Mouse (Mus musculus): ENCODE data around the gene Cdh1. TPM values are rescaled to one million over a fixed set of nuclear protein-coding genes. Genes with fewer than 3 reads are reported as not detected.

Gene Cdh1
- total and polyA plus RNA-seq, 3 experiments, result 0.13 TPM; not detected in 2

DNA sequence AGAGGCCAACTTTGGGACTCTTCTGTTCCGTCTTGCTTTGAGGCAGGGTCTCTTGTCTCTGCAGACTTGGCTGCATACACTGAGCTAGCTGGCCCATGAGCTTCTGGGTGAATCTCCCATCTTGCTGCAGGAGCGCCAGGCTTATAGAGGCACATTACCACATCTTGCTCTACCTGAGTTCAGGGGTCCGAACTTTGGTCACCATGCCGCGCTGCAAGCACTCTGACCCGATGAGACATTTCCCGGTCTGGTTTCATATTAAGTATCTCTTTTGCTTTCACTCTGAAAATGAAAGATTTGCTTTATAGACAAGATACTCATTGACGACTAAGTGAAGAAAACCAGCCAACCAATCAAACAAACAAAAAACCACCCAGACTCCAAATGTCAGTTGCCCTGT, 45.3 kb downstream of the Cdh1 start:
- Histone ChIP-seq H3K27ac (ENCODE audit: insufficient read depth, low read depth) (no peak overlapping the region), H3K36me3 (replicated peaks in 1 of 2; ENCODE audit: control insufficient read depth in 1 of 2, insufficient read depth in 1 of 2, low read length in 1 of 2) (no peaks in the 10 kb centered on the region), H3K27me3 (replicated peaks) (no peaks in the 10 kb centered on the region), H3K9me3 (replicated peaks; ENCODE audit: low read length) (no peaks in the 10 kb centered on the region), H3K4me1 (ENCODE audit: control insufficient read depth in 1 of 2, insufficient read depth in 2 of 2) (peaks cover 0 to 22% of the 10 kb centered on the region in 2 experiments; a peak in 2 of 4 replicates), H3K9ac (ENCODE audit: insufficient read depth, low read depth) (no peak overlapping the region), H3K4me2 (ENCODE audit: insufficient read depth, low read depth, poor library complexity, severe bottlenecking) (no peak overlapping the region), H3K4me3 (replicated peaks in 1 of 3; ENCODE audit: low read depth in 2 of 3, low read length in 2 of 3, poor library complexity in 1 of 3) (no peak overlapping the region), H3K79me2 (replicated peaks; ENCODE audit: control insufficient read depth, extremely low read depth, insufficient read depth, poor library complexity, severe bottlenecking) (no peaks in the 10 kb centered on the region)
- dilution Hi-C loops (cut with MboI; ENCODE audit: extremely low pct_ligation_motif_present, extremely low pct_unique_long_range_greater_than_20kb, low sequenced_read_pairs) (no loop called here), in situ Hi-C loops (cut with MboI; ENCODE audit: low pct_ligation_motif_present, low pct_unique_long_range_greater_than_20kb, low sequenced_read_pairs) (no loop called here)
- DNase-seq (ENCODE audit: extremely low read depth), result no peak
- no peak for TF ChIP-seq SMC3 (IDR thresholded peaks at IDR 0.05; ENCODE audit: low read depth, low read length)
- no peak for TF ChIP-seq ELF1 (IDR thresholded peaks at IDR 0.05; ENCODE audit: low read depth, low read length)
- no peak for TF ChIP-seq USF2 (conservative IDR thresholded peaks at IDR 0.05; ENCODE audit: low read depth, low read length)
- no peak for TF ChIP-seq KAT2A (IDR thresholded peaks at IDR 0.05; ENCODE audit: insufficient replicate concordance, low read length)
- no peak for TF ChIP-seq ZNF384 (IDR thresholded peaks at IDR 0.05; ENCODE audit: low read depth, low read length)

GRCm38 (mm10) chr8:106651994-106652393, 48.8 kb downstream of the Cdh1 start:
- Histone ChIP-seq H3K27ac (ENCODE audit: insufficient read depth, low read depth) (no peak overlapping the region), H3K4me1 (ENCODE audit: control insufficient read depth in 1 of 2, insufficient read depth in 2 of 2) (peaks cover 0 to 13% of the 10 kb centered on the region in 2 experiments; a peak in 2 of 4 replicates), H3K4me3 (replicated peaks in 1 of 3; ENCODE audit: low read depth in 2 of 3, low read length in 2 of 3, poor library complexity in 1 of 3) (no peak overlapping the region), H3K79me2 (replicated peaks; ENCODE audit: control insufficient read depth, extremely low read depth, insufficient read depth, poor library complexity, severe bottlenecking) (no peaks in the 10 kb centered on the region), H3K9ac (ENCODE audit: insufficient read depth, low read depth) (no peak overlapping the region), H3K36me3 (replicated peaks in 1 of 2; ENCODE audit: control insufficient read depth in 1 of 2, insufficient read depth in 1 of 2, low read length in 1 of 2) (no peaks in the 10 kb centered on the region), H3K27me3 (replicated peaks) (no peaks in the 10 kb centered on the region), H3K4me2 (ENCODE audit: insufficient read depth, low read depth, poor library complexity, severe bottlenecking) (no peak overlapping the region), H3K9me3 (replicated peaks; ENCODE audit: low read length) (no peaks in the 10 kb centered on the region)
- no peak for DNase-seq (ENCODE audit: extremely low read depth)
- in situ Hi-C loops (cut with MboI; ENCODE audit: low pct_ligation_motif_present, low pct_unique_long_range_greater_than_20kb, low sequenced_read_pairs) (no loop called here), dilution Hi-C loops (cut with MboI; ENCODE audit: extremely low pct_ligation_motif_present, extremely low pct_unique_long_range_greater_than_20kb, low sequenced_read_pairs) (no loop called here)
- TF ChIP-seq KAT2A (IDR thresholded peaks at IDR 0.05; ENCODE audit: insufficient replicate concordance, low read length) (no peak), USF1 (IDR thresholded peaks at IDR 0.05; ENCODE audit: low read depth, low read length) (no peak), MYC (IDR thresholded peaks at IDR 0.05; ENCODE audit: low read depth, low read length) (no peak), CHD1 (IDR thresholded peaks at IDR 0.05; ENCODE audit: low read depth, low read length) (no peak), PAX5 (IDR thresholded peaks at IDR 0.05; ENCODE audit: low read length) (no peak), ZC3H11A (IDR thresholded peaks at IDR 0.05; ENCODE audit: low read depth, low read length) (no peak), MEF2A (IDR thresholded peaks at IDR 0.05; ENCODE audit: borderline replicate concordance, low read depth, low read length) (no peak), RCOR1 (conservative IDR thresholded peaks at IDR 0.05; ENCODE audit: low read depth, low read length) (no peak), SMC3 (IDR thresholded peaks at IDR 0.05; ENCODE audit: low read depth, low read length) (no peak), JUND (conservative IDR thresholded peaks at IDR 0.05; ENCODE audit: low read depth, low read length) (no peak), ETS1 (conservative IDR thresholded peaks at IDR 0.05; ENCODE audit: low read depth, low read length) (no peak), ZKSCAN1 (IDR thresholded peaks at IDR 0.05; ENCODE audit: borderline replicate concordance, low read depth, low read length) (no peak), UBTF (IDR thresholded peaks at IDR 0.05; ENCODE audit: low read depth, low read length) (no peak), ZMIZ1 (IDR thresholded peaks at IDR 0.05; ENCODE audit: low read depth, low read length) (no peak), CHD2 (IDR thresholded peaks at IDR 0.05; ENCODE audit: low read length) (no peak), TBP (conservative IDR thresholded peaks at IDR 0.05; ENCODE audit: low read depth, low read length) (no peak), POLR2AphosphoS2 (IDR thresholded peaks at IDR 0.05; ENCODE audit: low read depth, low read length) (no peak), JUN (IDR thresholded peaks at IDR 0.05; ENCODE audit: insufficient read depth, low read depth, low read length) (no peak), ZNF384 (IDR thresholded peaks at IDR 0.05; ENCODE audit: low read depth, low read length) (no peak)
